Mouse (Mus musculus): ENCODE measurements at regions not wholly inside any gene's neighbourhood (a gene's known extent, or its start where the extent isn't known, plus 50 kb on each side); places are given as distances from the start of the nearest gene placed in this dataset.

DNA sequence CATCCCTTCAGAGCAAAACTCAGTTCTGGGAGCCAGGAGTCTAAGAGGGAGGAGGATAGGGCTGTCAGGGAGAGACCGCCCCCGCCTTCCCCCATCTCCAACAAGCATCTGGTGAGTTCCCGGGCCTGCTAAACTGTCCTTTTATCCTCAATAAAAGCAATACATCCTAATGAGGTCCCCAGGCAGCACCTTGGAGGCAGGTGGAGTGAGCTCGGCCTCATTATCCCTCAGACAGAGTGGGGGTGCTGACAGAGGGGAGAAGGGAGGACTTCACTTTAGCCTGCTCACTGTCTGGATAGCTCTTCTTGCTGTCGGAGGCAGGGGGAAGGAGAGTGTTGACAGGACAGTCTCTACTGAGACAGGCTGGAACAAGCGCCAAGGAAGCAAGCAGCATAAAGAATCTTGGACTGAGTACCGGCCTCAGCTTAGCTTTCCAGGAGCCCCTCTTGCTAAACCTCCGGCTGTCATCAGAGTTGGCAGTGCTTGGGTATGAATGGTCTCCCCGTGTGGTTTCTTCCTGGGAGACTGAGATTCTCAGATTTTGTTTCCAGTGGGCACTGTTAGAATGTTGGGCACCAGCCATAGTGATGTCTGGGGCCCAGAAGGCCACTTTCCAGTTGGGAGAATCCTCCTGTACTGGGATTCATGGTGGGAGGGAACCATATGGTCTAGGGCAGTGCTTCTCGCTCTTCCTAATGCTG, 537.3 kb downstream of the Tbc1d22a start:
- no peak for ATAC-seq (replicated peaks; ENCODE audit: low FRiP score, low TSS enrichment, low read depth)
- Histone ChIP-seq H3K4me2 (ENCODE audit: low read length) (no peak overlapping the region), H3K27ac (ENCODE audit: low read depth) (no peak overlapping the region), H3K27me3 (replicated peaks; ENCODE audit: control insufficient read depth, insufficient read depth, low read length) (no peaks in the 10 kb centered on the region), H3K9ac (ENCODE audit: low read length) (no peak overlapping the region), H3K4me3 (ENCODE audit: low read depth, low read length) (no peak overlapping the region), H3K9me3 (ENCODE audit: control insufficient read depth, low read length) (no peaks in the 10 kb centered on the region), H3K4me1 (replicated peaks; ENCODE audit: control insufficient read depth, insufficient read depth, low read length) (no peaks in the 10 kb centered on the region), H3K36me3 (ENCODE audit: control insufficient read depth, insufficient read depth, low read length) (no peaks in the 10 kb centered on the region)
- DNase-seq (ENCODE audit: low spot score): no peak
- WGBS: 71% methylated on average over 10 of the region's 10 CpGs

DNA sequence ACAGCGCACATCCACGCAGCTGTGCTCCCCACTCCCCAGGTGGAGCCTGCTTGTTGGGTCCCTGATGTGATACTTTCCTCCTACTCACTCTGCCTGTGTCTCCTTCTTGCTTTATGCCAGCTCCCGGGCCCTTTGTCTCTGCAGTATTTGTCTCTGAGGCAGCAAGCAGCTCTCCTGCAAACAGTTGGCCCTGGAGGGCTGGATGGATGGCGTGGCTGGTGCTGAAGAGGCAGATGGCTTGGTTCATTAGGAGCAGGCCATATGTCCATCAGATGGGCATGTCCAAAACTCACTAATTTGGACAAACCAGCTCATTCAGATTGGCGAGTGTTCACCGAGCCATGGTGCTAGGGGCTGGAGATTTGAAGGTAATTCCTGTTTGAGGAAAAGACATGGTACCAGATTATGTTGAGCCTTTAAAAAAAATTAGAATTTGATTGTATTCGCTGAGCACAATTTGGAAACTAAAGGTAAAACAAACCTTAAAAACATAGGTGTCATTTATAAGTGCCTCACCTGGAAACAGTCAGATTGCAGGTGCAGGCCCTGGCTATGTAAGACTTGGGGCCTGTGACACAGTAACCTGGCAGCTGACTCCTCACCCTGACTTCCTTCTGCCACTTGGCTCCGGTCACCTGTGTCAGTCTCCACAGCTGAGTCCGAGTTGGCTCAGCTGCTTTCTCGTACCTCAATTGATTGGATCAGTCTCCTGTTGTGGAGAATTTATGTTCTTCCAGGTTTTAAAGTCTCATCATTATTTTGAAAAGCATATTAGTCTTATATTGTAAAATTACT, 549.5 kb downstream of the Tbc1d22a start:
- no peak overlapping the region for H3K4me2 ChIP-seq (ENCODE audit: low read length)
- no peak for DNase-seq (ENCODE audit: low spot score)
- no peak for ATAC-seq (replicated peaks; ENCODE audit: low FRiP score, low TSS enrichment, low read depth)
- H3K9ac ChIP-seq (ENCODE audit: low read length): no peak overlapping the region
- H3K27me3 ChIP-seq (replicated peaks; ENCODE audit: control insufficient read depth, insufficient read depth, low read length): no peaks in the 10 kb centered on the region
- H3K4me1 ChIP-seq (replicated peaks; ENCODE audit: control insufficient read depth, insufficient read depth, low read length): no peaks in the 10 kb centered on the region
- H3K27ac ChIP-seq (ENCODE audit: low read depth): no peak overlapping the region
- no peaks in the 10 kb centered on the region for H3K36me3 ChIP-seq (ENCODE audit: control insufficient read depth, insufficient read depth, low read length)
- H3K9me3 ChIP-seq (ENCODE audit: control insufficient read depth, low read length): no peaks in the 10 kb centered on the region
- WGBS: 90% methylated on average over 10 of the region's 10 CpGs
- no peak overlapping the region for H3K4me3 ChIP-seq (ENCODE audit: low read depth, low read length)

- no peak for ATAC-seq (replicated peaks; ENCODE audit: low FRiP score, low TSS enrichment, low read depth)
- no peak for DNase-seq (ENCODE audit: low spot score)
- WGBS: 73% methylated on average over 2 of the region's 2 CpGs
- Histone ChIP-seq H3K4me2 (ENCODE audit: low read length) (no peak overlapping the region), H3K9me3 (ENCODE audit: control insufficient read depth, low read length) (no peaks in the 10 kb centered on the region), H3K36me3 (ENCODE audit: control insufficient read depth, insufficient read depth, low read length) (no peaks in the 10 kb centered on the region), H3K4me3 (ENCODE audit: low read depth, low read length) (no peak overlapping the region), H3K9ac (ENCODE audit: low read length) (no peak overlapping the region), H3K4me1 (replicated peaks; ENCODE audit: control insufficient read depth, insufficient read depth, low read length) (no peaks in the 10 kb centered on the region), H3K27me3 (replicated peaks; ENCODE audit: control insufficient read depth, insufficient read depth, low read length) (no peaks in the 10 kb centered on the region), H3K27ac (ENCODE audit: low read depth) (no peak overlapping the region)
Measured at GRCm38 (mm10) chr15:86767623-86768022, 553.4 kb downstream of the Tbc1d22a start.

GRCm38 (mm10) chr15:86773041-86773440, 558.8 kb downstream of the Tbc1d22a start:
- no peak for DNase-seq (ENCODE audit: low spot score)
- Histone ChIP-seq H3K4me1 (replicated peaks; ENCODE audit: control insufficient read depth, insufficient read depth, low read length) (peaks cover 6% of the 10 kb centered on the region; the same call in 1 of the 2 replicates), H3K4me3 (ENCODE audit: low read depth, low read length) (no peak overlapping the region), H3K36me3 (ENCODE audit: control insufficient read depth, insufficient read depth, low read length) (no peaks in the 10 kb centered on the region), H3K4me2 (ENCODE audit: low read length) (no peak overlapping the region), H3K9me3 (ENCODE audit: control insufficient read depth, low read length) (no peaks in the 10 kb centered on the region), H3K27ac (ENCODE audit: low read depth) (no peak overlapping the region), H3K9ac (ENCODE audit: low read length) (no peak overlapping the region), H3K27me3 (replicated peaks; ENCODE audit: control insufficient read depth, insufficient read depth, low read length) (no peaks in the 10 kb centered on the region)
- 33% methylated on average over 7 of the region's 7 CpGs for WGBS
- no peak for ATAC-seq (replicated peaks; ENCODE audit: low FRiP score, low TSS enrichment, low read depth)

GRCm38 (mm10) chr15:86777998-86778397, 563.7 kb downstream of the Tbc1d22a start:
- 28% methylated on average over 11 of the region's 11 CpGs for WGBS
- Histone ChIP-seq H3K27me3 (replicated peaks; ENCODE audit: control insufficient read depth, insufficient read depth, low read length) (no peaks in the 10 kb centered on the region), H3K27ac (ENCODE audit: low read depth) (no peak overlapping the region), H3K36me3 (ENCODE audit: control insufficient read depth, insufficient read depth, low read length) (no peaks in the 10 kb centered on the region), H3K9me3 (ENCODE audit: control insufficient read depth, low read length) (no peaks in the 10 kb centered on the region), H3K4me1 (replicated peaks; ENCODE audit: control insufficient read depth, insufficient read depth, low read length) (peaks cover 10% of the 10 kb centered on the region; the same call in 1 of the 2 replicates), H3K4me2 (ENCODE audit: low read length) (no peak overlapping the region), H3K4me3 (ENCODE audit: low read depth, low read length) (no peak overlapping the region), H3K9ac (ENCODE audit: low read length) (no peak overlapping the region)
- peak; percentile 60 for DNase-seq (ENCODE audit: low spot score)
- peak; percentile 62 for ATAC-seq (replicated peaks; ENCODE audit: low FRiP score, low TSS enrichment, low read depth)

DNA sequence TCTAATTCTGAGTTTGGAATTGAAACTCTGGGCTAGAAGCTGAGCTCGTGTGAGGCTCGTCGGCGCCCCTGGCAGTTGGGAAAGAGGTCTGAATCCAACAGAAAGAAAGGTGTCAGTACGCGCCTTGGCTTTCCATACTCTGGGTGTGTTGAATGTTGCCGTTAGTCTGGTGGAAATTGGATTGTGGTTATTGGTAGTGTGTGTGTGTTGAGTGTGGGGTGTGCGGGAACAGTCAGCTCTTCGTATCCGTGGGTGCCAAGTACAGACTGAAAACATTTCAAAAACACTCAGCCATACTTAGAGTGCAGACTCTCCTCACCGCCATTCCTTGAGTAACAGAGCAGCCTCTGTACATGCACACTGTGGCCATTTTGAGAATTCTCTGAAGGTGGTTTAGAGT, 566.9 kb downstream of the Tbc1d22a start:
- Histone ChIP-seq H3K36me3 (ENCODE audit: control insufficient read depth, insufficient read depth, low read length) (no peaks in the 10 kb centered on the region), H3K9ac (ENCODE audit: low read length) (no peak overlapping the region), H3K27me3 (replicated peaks; ENCODE audit: control insufficient read depth, insufficient read depth, low read length) (no peaks in the 10 kb centered on the region), H3K9me3 (ENCODE audit: control insufficient read depth, low read length) (no peaks in the 10 kb centered on the region), H3K4me1 (replicated peaks; ENCODE audit: control insufficient read depth, insufficient read depth, low read length) (peaks cover 4% of the 10 kb centered on the region; the same call in 1 of the 2 replicates), H3K27ac (ENCODE audit: low read depth) (no peak overlapping the region), H3K4me3 (ENCODE audit: low read depth, low read length) (no peak overlapping the region), H3K4me2 (ENCODE audit: low read length) (no peak overlapping the region)
- DNase-seq (ENCODE audit: low spot score) (no peak), ATAC-seq (replicated peaks; ENCODE audit: low FRiP score, low TSS enrichment, low read depth) (no peak)
- 91% methylated on average over 11 of the region's 11 CpGs for WGBS

GRCm38 (mm10) chr15:86794716-86795115, 580.5 kb downstream of the Tbc1d22a start:
- no peaks in the 10 kb centered on the region for H3K4me1 ChIP-seq (replicated peaks; ENCODE audit: control insufficient read depth, insufficient read depth, low read length)
- H3K9me3 ChIP-seq (ENCODE audit: control insufficient read depth, low read length): no peaks in the 10 kb centered on the region
- no peak for ATAC-seq (replicated peaks; ENCODE audit: low FRiP score, low TSS enrichment, low read depth)
- no peak overlapping the region for H3K9ac ChIP-seq (ENCODE audit: low read length)
- H3K27ac ChIP-seq (ENCODE audit: low read depth): no peak overlapping the region
- no peaks in the 10 kb centered on the region for H3K27me3 ChIP-seq (replicated peaks; ENCODE audit: control insufficient read depth, insufficient read depth, low read length)
- no peaks in the 10 kb centered on the region for H3K36me3 ChIP-seq (ENCODE audit: control insufficient read depth, insufficient read depth, low read length)
- H3K4me2 ChIP-seq (ENCODE audit: low read length): no peak overlapping the region
- DNase-seq (ENCODE audit: low spot score): no peak
- WGBS: 66% methylated on average over 3 of the region's 3 CpGs
- no peak overlapping the region for H3K4me3 ChIP-seq (ENCODE audit: low read depth, low read length)

- Histone ChIP-seq H3K27me3 (replicated peaks; ENCODE audit: control insufficient read depth, insufficient read depth, low read length) (no peaks in the 10 kb centered on the region), H3K4me1 (replicated peaks; ENCODE audit: control insufficient read depth, insufficient read depth, low read length) (no peaks in the 10 kb centered on the region), H3K9ac (ENCODE audit: low read length) (no peak overlapping the region), H3K4me2 (ENCODE audit: low read length) (no peak overlapping the region), H3K9me3 (ENCODE audit: control insufficient read depth, low read length) (no peaks in the 10 kb centered on the region), H3K36me3 (ENCODE audit: control insufficient read depth, insufficient read depth, low read length) (no peaks in the 10 kb centered on the region), H3K27ac (ENCODE audit: low read depth) (no peak overlapping the region), H3K4me3 (ENCODE audit: low read depth, low read length) (no peak overlapping the region)
- ATAC-seq (replicated peaks; ENCODE audit: low FRiP score, low TSS enrichment, low read depth): no peak
- WGBS: 82% methylated on average over 9 of the region's 9 CpGs
- DNase-seq (ENCODE audit: low spot score): no peak
Measured at GRCm38 (mm10) chr15:86798474-86799178, 584.4 kb downstream of the Tbc1d22a start.
